Mouse (Mus musculus) cerebellum, adult 18-20 months (tissue): ENCODE data around the gene Nfix.
A peak's percentile ranks its signal among the peaks of the same experiment; 100 is the strongest.

Experiments used
- DNase-seq, 2 experiments: peaks; one replicate each; pipeline ENCODE4 v3.0.0; 2021

Gene Nfix

DNA sequence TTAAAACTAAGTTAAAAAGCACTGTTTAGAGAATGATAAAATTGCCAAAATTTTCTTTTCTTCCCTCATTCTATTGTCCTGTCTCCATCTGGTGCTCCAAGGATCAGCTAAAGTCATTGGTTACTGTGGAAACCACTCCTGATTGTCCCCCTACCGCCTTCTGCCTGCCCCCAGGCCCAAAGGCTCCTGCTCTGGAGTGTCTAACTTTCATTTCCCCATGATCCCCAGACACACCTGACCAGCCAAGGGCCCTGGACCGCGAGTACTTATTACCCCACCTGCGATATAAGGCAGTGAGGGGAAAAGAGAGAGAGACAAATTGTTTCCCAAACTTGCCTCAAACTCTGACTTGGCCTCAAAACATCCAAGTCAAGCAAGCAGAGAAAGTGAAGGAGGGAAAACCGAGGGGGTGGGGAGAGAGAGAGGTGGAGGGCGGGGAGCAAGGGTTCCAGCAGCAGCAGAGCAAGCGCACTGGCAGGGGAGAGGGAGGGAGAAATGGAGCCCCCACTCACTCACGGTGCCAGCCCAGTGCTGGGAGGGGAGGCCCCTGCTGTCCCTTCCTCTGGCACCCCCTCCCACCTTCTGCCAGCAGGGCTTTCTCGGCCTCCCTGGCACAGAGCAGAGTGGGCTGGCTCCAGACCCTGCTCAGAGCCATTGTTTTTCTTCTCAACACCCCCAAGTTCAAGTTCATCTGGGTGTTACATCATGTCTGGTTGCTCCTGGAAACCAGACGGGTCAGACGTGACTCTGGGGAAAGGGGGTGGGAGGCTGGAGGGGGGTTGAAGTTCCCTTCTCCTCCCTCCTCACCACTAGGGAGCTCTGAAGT is 88.0 kb downstream of the Nfix start:
- DNase-seq = no peak

DNA sequence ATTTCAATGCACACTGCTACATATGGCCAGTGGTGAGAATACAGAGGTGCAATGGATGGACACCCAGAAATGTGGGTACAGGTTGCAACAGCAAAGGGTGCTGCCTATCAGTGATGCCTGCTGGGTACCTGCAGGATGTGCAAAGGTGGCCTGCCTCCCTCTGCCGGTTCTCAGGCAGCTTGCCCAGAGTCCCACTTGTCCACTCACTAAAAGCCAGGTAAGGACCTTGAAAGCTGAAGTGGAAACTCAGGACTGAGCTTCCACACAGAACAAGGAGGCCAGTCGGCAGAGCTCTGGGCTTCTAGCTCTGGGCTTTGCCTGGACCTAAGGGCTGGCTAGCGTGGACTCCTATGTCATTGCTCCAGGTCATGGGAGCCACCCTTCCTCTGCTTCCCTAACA is 88.8 kb downstream of the Nfix start:
- no peak for DNase-seq

DNA sequence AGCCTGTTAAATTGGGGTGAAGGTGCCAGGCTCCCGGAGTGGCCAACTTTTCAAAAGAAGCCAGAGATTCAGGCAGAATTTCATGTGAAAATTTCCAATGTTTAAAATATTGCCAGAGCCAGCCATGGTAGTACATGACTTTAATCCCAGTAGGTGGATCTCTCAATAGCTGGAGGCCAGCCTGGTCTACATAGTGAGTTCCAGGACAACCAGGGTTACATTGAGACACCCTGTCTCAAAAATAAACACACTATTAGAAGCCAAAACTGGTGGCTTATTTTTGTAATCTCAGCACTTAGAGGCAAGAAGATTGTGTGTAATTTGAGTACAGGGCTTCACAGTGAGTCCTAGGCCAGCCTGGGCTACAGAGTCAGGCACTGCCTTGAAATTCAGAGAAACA is 90.2 kb downstream of the Nfix start:
- DNase-seq = no peak

DNA sequence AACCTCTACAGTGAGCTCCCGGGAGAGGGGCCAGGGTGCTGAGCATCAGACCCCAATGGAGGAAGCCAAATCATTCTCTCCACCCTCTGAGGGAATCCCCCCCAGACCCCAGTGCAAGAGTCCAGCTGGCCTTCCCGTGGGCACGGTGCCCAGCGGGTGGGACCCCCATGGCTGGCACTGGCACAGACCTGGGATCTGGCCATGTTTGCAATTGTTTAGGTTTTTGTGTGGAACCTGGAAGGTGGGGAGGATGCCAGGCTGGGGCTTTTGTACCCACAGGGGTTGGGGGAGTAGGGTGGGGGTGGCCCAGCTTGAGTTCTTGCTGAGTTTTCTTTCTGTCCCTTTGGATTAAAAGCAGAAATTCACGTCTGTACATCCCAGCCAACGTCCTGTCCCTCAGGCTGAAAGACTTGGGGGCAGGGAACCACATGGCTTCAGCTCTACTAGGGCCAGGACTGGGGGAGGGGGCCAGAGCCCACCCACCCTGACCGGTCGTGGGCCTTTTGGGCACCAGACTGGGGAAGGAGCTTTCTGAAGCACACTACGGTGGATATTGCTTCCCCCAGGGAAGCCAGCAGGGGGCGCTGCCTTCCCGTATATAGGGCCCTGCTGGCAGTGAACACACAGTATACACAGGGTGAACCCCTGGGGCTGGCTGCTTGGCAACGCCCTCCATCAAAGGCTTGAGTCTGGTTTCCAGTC is 91.2 kb downstream of the Nfix start:
- DNase-seq = peak; percentile 87 to 92

DNA sequence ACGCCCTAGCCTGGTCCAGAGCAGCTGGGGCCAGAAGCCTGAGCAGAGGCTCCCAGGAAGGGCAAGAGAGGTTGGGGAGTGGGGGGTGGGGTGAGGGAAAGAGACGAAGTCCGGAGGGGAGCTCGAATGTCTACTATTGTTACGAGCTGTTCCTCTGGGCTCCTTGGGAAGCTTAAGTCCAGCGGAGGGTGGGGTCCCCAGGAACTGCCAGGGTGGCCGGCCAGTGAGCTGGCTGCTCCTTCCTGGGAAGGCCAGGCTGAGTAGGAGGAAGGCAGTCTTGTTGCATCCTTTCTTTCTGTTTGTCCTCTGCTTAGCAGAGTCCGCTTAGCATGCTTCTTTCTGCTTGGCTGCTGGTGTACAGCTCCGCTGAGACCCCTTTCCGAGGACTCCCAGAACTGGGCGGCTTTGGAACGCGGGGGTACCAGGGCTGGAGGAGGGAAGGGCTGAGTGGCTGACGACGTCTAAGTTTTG is 92.0 kb downstream of the Nfix start:
- no peak for DNase-seq

DNA sequence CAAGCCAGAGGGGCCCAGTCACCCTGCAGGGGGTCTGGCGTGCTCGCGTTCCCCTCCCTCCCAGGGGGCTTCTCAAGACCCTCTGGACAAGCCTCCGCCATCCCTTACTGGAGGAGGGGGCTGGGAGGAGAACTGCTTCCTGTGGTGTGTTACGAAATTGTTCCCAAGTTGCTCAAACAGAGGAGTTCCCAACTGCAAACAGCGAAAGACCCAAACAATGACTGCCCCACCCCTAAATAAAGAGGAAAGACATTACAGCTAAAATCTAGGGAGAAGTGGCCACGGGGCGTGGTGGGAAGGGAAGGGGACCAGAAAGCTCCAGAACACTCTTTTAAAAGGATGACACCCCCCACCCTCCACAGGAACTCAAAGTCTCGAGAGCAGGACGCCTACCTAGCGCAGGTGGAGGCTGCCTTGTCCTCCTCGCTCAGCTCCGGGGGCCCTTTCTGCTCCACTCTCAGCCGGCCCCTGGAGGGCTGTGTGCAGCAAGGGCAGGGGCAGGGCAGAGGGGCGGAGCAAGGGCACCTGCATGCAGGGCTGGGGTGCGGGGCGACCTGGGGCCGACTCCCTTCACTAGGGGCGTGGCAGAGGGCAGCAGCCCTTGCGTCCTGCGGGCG is 92.8 kb downstream of the Nfix start:
- DNase-seq = no peak

DNA sequence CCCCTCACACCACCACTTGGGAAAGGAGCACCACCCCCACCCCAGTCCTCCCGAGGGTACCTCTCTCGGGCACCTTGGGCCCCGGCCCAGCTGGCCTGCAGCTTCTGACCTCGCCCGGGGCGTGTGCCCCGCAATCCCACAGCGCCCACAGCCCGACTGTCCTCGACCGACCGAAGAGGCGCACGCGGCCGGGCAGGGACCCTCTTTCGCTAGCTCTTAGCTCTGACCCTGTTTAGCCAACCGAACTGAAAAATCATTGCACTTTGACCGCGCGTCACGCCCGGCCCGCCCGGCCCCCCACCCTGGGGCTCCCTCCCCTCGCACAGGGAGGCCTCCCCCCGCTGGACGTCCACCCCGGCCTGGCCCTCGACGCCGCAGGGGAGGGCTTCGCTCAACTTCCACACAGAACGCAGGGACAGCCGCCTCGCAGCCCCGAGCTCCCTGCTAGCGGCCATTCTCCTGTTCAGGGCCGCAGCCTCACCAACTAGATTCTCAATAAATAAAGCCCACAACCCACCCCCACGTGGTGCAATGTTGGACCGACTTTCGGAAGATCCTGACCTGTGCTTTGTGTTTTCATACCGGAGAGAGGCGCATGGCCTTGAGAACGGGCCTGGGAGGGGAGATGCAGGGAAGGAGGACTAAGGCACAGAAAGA is 93.4 kb downstream of the Nfix start:
- no peak for DNase-seq

DNA sequence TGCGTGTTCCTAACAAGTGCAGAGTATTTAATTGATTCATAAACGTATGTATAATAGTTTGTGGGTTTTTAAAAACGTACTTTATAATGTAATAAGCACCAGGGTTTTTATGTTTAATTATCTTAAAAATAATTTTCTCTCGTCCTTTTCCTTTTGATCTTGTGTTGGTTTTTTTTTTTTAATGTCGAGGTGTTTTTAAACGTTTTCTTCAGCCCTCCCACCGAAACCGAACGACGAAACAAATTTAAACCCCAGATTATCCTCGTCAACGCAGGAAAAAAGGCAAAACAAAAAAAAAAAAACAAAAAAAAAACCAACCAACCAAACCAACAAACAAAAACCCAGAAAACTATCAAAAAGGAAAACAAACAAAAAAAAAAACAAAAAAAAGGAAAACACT is 94.2 kb downstream of the Nfix start:
- no peak for DNase-seq

DNA sequence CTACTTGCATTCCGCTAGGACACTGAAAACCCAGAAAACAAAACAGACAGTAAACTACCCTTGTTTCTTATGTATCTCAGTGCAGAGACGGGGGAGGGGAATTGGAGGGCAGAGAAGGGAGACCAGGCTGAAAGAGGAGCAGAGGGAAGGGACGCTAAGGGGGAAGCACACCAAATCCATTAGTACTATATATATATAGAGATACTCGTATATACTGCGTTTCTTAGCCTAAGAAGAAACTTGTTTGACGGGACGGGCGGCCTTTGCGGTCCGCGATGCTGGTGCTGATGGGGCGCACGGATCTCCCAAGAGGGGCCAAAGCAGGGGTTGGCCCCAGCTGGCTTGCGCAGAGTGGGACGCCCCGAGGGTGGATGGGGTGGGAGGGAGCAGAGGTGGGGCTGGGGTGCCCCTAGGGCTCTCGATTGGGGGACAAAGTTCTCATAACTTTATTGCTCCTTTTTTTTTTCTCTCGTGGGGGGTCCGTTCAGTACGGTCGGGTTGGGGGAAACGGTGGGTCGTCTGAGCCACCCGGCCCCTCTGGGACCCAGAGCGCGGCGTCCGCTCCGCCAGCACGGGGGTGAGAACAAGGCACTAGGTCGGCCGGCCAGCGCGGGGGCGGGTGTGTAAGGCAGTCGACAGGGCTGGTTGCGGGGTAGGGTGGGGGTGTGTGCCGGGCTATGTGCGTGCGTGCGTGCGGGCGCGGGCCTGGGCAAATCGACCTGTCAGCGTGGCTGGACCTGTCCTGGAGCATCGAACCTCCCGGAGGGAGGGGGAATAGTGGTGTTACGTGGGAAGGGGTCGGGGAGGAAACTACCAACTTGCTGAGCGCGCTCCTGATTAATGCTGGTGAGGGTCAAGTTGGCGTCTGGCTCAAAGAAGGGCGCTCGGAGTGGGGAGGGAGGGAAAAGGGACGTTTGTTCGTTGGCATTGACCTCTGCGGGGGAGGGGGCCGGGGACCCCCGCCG is 95.0 kb downstream of the Nfix start:
- DNase-seq = no peak

DNA sequence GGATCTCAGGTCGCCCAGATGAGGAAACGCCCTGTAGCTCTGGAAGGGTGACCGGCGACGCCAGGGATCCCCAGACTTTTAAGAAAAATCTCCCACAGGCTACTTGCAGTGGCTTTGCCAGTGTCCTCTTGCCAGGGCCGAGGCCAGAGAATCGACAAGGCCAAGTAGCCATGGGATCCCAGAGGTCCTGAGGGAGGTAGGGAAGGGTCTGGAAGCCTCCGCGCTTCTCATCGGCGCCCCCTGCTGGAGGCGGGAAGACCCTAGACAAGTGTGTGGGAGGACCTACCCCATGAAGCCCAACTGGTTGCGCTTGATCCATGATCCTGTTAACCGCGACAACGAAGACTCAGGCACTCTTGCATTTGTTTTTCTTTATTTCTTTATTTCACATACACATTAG is 95.8 kb downstream of the Nfix start:
- peak; percentile 55 to 71 for DNase-seq

DNA sequence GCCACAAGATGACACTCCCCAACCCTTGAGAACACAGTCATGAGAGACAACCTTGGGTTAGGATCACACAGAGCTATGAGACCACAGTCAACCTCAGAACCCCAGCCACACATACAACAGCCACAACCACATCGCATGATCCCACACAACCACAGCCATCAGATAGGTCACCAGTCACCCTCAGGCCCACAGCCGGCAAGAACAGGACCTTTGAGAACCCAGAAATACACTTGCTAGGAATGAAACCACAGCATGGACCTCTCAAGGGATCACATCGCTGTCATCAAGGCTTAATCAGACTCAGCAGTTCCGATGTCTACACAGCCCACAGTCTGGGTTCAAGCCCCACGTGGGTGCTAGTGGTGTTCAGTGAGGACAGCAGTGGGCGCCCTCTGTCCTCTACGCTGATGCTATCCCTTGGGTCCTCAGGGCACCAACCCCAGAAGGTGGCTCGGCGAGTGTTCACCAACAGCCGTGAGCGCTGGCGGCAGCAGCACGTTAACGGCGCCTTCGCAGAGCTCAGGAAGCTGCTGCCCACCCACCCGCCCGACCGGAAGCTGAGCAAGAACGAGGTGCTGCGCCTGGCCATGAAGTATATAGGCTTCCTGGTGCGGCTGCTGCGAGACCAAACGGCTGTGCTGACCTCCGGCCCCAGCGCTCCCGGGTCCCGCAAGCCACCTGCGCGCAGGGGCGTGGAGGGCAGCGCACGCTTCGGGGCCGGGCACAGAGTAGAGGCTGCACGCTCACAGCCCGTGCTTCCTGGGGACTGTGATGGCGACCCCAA is 96.5 kb downstream of the Nfix start:
- no peak for DNase-seq

DNA sequence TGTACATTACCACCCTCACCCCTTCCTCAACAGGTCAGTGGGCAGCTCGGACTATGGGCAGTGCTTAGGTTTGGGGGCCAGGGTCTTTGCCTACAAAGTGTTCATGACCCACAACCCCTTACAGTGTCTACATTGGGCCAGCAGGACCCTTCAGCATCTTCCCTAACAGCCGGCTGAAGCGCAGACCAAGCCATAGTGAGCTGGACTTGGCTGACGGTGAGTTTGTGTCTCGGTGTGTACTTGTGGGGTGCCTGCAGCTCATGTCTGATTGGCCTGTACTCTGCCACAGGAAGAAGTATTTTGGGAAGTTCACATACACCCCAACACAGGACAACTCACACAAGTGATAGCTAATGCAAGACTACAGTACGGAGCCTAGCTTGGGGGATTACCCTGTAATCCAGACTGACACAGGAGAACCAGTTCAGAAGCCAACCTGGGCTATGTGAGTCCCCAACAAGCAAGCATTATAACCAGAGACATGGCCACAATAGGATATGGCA is 97.1 kb downstream of the Nfix start:
- DNase-seq = no peak

DNA sequence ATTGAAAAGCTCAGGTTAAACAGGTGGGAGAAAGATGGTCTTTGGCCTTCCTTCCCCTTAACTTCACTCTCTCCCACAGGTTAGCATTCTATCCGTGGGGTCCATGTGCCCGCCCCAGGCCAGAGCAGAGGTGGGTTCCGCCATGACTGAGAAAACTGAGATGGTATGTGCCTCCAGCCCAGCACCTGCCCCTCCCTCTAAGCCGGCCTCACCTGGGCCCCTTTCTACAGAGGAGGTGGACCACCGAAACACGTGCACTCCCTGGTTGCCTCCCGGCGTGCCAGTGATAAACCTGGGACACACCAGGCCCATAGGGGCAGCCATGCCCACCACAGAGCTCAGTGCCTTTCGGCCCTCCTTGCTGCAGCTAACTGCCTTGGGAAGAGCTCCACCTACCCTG is 97.6 kb downstream of the Nfix start:
- no peak for DNase-seq

DNA sequence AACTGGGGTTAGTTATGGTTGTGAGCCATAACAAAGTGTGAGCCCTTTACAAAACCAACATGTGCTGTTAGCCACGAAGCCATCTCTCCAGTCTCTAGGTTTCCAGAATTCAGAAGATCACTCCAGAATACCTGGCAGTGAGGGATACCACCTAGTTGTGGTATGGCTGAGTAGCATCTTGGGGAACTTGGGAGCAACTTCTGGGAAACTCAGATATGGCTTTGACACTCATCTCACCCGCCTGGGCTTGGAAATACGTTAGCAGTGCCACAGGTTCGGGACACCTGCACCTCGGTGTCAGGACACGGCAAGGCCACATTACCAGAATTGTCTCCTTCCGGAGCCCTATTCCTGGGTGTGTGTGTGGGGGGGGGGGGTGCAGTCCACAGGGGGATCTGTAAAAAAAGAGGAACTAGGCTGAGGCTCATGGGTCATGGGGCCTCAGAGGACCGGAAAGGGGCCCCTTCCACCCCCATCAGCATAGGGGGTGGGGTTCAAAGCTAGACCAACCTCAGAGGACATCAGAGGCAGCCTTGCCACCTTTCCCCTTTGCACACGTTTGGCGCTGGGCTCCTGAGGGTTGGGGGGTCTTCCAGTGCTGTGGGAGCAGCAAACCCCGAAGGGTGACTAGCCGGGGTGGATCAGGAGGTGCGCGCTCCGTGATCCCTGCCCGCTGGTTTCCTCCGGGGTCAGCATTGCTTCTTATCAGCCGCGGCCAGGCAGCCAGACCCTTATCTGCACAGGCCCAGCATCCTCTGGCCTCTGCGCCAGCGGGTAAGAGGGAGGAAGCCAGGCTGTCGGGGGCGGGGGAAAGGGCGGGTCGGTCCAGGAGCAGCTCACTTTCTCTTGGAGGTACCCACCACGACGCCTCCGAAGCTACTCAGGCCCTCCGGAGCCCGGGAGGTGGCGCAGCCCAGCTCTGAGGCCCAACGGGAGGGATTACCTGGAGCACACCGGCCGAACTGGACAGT is 98.9 kb downstream of the Nfix start, which contains the start of gene Lyl1:
Gene Lyl1, plus strand, starts transcription at position 517 of the 971 bp plus-strand sequence.
- DNase-seq = no peak

DNA sequence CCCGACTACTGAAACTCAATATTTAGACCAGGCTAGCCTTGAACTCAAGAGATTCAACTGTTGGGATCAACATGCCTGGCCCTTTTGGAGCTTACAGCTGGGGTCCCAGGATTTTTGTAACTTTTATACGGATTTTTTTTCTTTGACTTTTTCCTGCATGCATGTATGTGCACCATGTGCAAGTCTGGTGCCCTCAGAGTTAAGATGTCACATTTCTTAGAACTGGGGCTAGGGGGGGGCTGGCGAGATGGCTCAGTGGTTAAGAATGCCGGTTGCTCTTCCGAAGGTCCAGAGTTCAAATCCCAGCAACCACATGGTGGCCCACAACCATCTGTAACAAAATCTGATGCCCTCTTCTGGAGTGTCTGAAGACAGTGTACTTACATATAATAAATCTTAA is 99.6 kb downstream of the Nfix start:
- no peak for DNase-seq

DNA sequence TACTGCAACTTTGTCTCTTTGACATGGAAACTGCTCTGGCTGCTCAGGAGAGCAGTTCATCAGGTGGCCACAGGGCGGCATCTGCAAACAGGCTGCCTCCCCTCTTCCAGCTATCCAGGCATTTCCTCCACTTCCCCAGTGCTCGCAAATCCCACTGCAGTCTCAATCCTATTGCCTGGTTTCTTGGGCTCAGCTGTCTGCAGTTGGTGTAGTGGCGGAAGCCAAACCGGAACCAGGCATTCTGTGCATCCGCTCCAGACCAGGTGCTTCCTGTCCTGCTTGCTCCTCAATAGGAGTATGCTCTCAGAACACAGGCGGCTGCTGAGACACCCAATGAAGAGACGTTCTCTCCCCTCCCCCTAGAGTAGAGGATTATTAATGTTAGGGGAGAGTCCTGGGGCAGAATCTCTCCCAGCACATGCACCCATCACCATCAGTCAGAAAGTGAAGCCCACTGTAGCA is 100.3 kb downstream of the Nfix start:
- DNase-seq = peak; percentile 65

DNA sequence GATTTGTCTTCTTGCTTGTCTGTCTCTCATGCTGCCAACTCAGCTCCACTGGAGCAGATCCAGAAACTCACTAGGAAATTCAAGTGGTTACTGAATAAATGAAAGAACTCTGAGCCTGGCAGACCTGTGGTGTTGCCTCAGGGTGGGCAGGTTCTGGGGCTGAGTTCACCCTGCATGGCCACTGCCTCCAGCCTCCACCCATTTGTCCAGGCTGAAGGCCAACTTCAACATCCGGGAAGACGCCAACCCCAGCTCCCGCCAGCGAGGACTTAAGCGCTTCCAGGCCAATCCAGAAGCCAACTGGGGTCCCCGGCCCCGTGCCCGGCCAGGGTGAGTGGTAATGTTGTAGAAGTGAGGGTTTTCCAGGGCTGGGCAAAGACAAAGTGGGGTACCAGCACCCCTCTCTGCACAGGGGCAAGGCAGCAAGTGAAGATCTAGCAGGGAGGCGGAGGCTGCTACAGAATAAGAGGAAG is 101.2 kb downstream of the Nfix start:
- no peak for DNase-seq

DNA sequence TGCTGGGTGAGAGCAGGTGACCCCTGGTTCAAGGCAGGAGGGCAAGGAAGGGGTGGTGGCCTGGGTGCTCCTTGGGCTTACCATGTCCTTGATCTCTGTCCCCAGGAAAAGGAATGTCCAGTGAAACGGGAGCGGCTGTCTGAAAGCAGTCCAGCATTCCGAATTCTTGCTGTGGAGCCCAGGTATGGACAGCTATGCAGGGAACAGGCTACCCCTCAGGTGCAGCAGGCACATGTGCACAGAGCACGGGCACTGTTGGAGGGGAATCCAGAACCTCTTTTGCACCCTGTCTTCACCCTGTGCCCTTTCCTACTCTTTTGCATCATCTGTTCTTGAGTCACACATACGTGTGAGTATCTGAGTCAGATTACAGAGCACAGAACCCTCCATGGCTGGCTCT is 101.9 kb downstream of the Nfix start:
- no peak for DNase-seq
